Comparison of ENCODE assay signal across 12 mouse cellular contexts in the genomic region with DNA sequence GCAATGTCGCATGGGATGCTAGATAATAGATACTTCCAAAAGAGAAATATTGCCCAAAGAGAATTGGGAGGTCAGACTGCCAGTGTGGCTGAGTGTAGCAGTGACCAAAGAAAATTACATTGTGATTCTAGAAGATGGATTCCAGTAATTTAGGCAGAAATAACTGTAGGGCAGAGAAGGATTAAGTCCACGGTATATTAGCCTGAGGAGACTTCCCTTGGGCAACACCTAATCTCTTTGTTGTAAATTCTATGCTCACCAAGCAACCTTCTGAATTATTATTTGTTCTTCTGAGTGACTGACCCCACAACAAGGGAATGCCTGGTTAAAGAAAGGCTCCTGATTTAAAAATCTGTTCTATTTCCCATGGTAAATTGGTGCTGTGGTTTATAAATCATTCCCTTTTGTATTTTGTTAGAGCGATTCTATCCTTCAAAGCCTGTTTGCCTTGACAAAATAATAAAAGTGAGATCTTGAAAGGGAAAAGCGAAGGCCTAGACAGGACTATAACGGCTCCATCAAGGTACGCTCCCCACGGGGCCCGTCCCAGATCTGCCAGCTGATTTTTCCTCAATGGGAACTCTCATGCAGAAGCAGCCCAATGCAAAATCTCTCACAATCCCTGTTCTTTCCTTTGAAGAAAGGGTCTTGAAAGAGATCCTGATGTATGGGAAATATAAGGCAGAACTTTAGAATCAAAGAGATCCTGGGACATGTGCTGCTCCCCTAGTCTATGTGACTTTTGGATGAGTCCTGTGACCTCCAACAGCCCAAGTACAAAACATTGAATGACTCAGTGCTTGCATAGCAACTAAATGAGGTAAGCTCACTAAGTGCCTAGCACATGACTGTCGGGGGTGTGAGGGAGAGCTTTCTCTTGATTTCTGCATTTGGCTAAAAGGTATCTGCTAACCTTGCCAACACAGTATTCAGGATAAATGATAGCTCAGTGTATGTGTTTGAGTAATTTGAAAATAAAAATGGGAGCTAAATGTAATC.
A peak's percentile ranks its signal among the peaks of the same experiment; 100 is the strongest.
DNase-seq lines count a peak whose midpoint lies in the region; ATAC-seq and TF ChIP-seq lines count a peak whose summit lies in the region.
"Had no signal": no experiment of that assay in that cellular context is flagged by ENCODE, and none has a peak within 500 bp of the region (broad histone marks: within the 10 kb centered on the region; RNA-seq: fewer than 3 reads in every experiment).

No protein-coding gene starts in this region.

- no peaks in the 10 kb centered on the region for H3K9me3 ChIP-seq in hindbrain, embryonic 11.5 days (ENCODE audit: control insufficient read depth, low read length)
- no peaks in the 10 kb centered on the region for H3K9me3 ChIP-seq in hindbrain, postnatal 0 days (ENCODE audit: low read length)

- 60% methylated on average over 9 of the region's 9 CpGs for WGBS in hindbrain, embryonic 11.5 days
- 45% methylated on average over 9 of the region's 9 CpGs for WGBS in hindbrain, postnatal 0 days

- DNase-seq in adrenal gland, adult (ENCODE audit: inconsistent age in 2 of 2, low spot score in 1 of 2), result peak; percentile 22 to 57
- DNase-seq in adrenal gland, postnatal 4 days (ENCODE audit: low spot score in 2 of 2), result no peak
- peak; percentile 15 for DNase-seq in hindbrain, embryonic 11.5 days (ENCODE audit: low spot score)
- no peak for DNase-seq in hindbrain, postnatal 0 days (ENCODE audit: low spot score)
- peak; percentile 62 for DNase-seq in Muller cell, postnatal 12 days (ENCODE audit: inconsistent ontology term)
- peak; percentile 23 for DNase-seq in fibroblast of lung, adult 2 months (ENCODE audit: low read depth)
- no peak for DNase-seq in cerebellum, adult 9-10 months
- no peak for DNase-seq in cerebellum, adult 11-12 months
- DNase-seq: cerebellum, postnatal 25 days; gastrocnemius, postnatal 10 days; liver, postnatal 0 days had no signal

- H3K36me3 ChIP-seq in hindbrain, embryonic 11.5 days (ENCODE audit: control insufficient read depth, insufficient read depth, low read length), result no peaks in the 10 kb centered on the region
- H3K36me3 ChIP-seq in hindbrain, postnatal 0 days (ENCODE audit: insufficient read depth, low read length), result no peaks in the 10 kb centered on the region

- no peak overlapping the region for H3K27ac ChIP-seq in hindbrain, embryonic 11.5 days (ENCODE audit: low read depth, low read length)
- H3K27ac ChIP-seq in hindbrain, postnatal 0 days, result no peak overlapping the region

- H3K27me3 ChIP-seq in hindbrain, embryonic 11.5 days (ENCODE audit: control insufficient read depth, insufficient read depth, low read length), result no peaks in the 10 kb centered on the region
- no peaks in the 10 kb centered on the region for H3K27me3 ChIP-seq in hindbrain, postnatal 0 days (ENCODE audit: insufficient read depth, low read length)

- no peak for TF ChIP-seq CTCF in hindbrain, postnatal 0 days (IDR thresholded peaks at IDR 0.05; ENCODE audit: low read depth)

- no peak overlapping the region for H3K4me3 ChIP-seq in hindbrain, embryonic 11.5 days (ENCODE audit: low read depth, low read length)
- no peak overlapping the region for H3K4me3 ChIP-seq in hindbrain, postnatal 0 days (ENCODE audit: low read length)

- H3K4me1 ChIP-seq in hindbrain, embryonic 11.5 days (replicated peaks; ENCODE audit: control insufficient read depth, insufficient read depth, low read length), result no peaks in the 10 kb centered on the region
- H3K4me1 ChIP-seq in hindbrain, postnatal 0 days (ENCODE audit: insufficient read depth, low read length), result no peaks in the 10 kb centered on the region

- H3K9ac ChIP-seq in hindbrain, embryonic 11.5 days (ENCODE audit: low read depth, low read length), result no peak overlapping the region
- H3K9ac ChIP-seq in hindbrain, postnatal 0 days (replicated peaks; ENCODE audit: low read length), result no peak overlapping the region
- H3K9ac ChIP-seq: liver, postnatal 0 days had no signal

- H3K4me2 ChIP-seq in hindbrain, embryonic 11.5 days (replicated peaks; ENCODE audit: low read depth, low read length), result no peak overlapping the region
- H3K4me2 ChIP-seq in hindbrain, postnatal 0 days (ENCODE audit: low read depth, low read length), result no peak overlapping the region

- peak; percentile 80 for ATAC-seq in hindbrain, embryonic 11.5 days (ENCODE audit: low FRiP score)
- ATAC-seq in hindbrain, postnatal 0 days, result no peak
- ATAC-seq: intestine, embryonic 16.5 days; liver, postnatal 0 days had no signal

Comparison
In these comparisons a context has a peak if more than half of its experiments do, and no peak if none do; other contexts are left out.
1. DNase-seq: peak in adrenal gland, adult (2 of 2), hindbrain, embryonic 11.5 days (single experiment), Muller cell, postnatal 12 days (single experiment) and fibroblast of lung, adult 2 months (single experiment); none in adrenal gland, postnatal 4 days (0 of 2), hindbrain, postnatal 0 days (single experiment), cerebellum, adult 9-10 months (single experiment) and cerebellum, adult 11-12 months (single experiment).